Mouse (Mus musculus) macrophage (primary cell): ENCODE data around the gene Sept1. TPM values are rescaled to one million over a fixed set of nuclear protein-coding genes. Genes with fewer than 3 reads are reported as not detected.

Experiments used
- H3K27ac ChIP-seq: fragments of 350-480 bp; formaldehyde crosslinking; 2 replicates; pipeline ENCODE4 v1.9.0; 2021
- H3K36me3 ChIP-seq: fragments of 350-480 bp; formaldehyde crosslinking; 2 replicates; pipeline ENCODE4 v1.9.0; 2021; ENCODE audit errors: inconsistent target
- H3K4me3 ChIP-seq: fragments of 350-480 bp; formaldehyde crosslinking; 2 replicates; pipeline ENCODE4 v1.9.0; 2021; ENCODE audit errors: inconsistent target
- H3K79me2 ChIP-seq: fragments of 350-480 bp; formaldehyde crosslinking; 2 replicates; pipeline ENCODE4 v1.9.0; 2021; ENCODE audit errors: inconsistent target
- WGBS: methylation state at CpG from one replicate; pipeline ENCODE4 v1.1.7; 2026; ENCODE audit warnings: inconsistent platforms; ENCODE audit not compliant: missing documents; 5-methylcytosine and 5-hydroxymethylcytosine counted together
- polyA plus RNA-seq: library from polyadenylated mRNA; stranded (reverse); fragments of 250-400 nt; gene quantifications from 3 replicates; pipeline ENCODE4 v1.2.4, GENCODE M21; 2018; ENCODE audit warnings: inconsistent platforms

The Sept1 gene
- polyA plus RNA-seq, 1 experiment from 2014 or later, result 2.4 TPM

- no peak overlapping the region for H3K4me3 ChIP-seq
- whole genome bisulfite sequencing, result 32% methylated on average over 10 of the region's 10 CpGs
Observed at GRCm38 (mm10) chr7:127217901-127218642, 14.9 kb downstream of the Sept1 start.

GRCm38 (mm10) chr7:127217475-127217874 lies 15.5 kb downstream of the Sept1 start:
- 74% methylated on average over 6 of the region's 6 CpGs for WGBS
- Histone ChIP-seq H3K79me2 (no peaks in the 10 kb centered on the region), H3K27ac (no peak overlapping the region), H3K4me3 (no peak overlapping the region), H3K36me3 (no peaks in the 10 kb centered on the region)

More at GRCm38 (mm10) chr7:127217901-127218642, 14.9 kb downstream of the Sept1 start:
- no peaks in the 10 kb centered on the region for H3K79me2 ChIP-seq
- H3K27ac ChIP-seq, result no peak overlapping the region
- no peaks in the 10 kb centered on the region for H3K36me3 ChIP-seq

DNA sequence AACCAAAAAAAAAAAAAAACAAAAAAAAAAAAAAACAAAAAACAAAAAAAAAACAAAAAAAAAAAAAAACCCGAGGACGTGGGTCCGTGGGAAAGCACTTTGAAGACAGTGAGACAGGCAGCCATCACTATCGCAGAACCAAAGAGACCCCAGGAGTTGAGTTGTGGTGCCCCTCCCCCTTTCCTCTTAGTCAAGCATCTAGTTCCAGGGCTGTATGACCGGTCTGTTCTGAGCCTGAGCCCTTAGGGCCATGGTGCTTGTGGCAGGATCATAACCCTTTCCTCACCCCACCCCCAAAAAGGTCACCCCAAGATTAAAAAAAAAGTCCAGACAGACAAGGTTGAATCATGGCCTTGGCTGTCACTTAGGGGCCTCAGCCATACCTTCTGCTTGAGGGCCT lies 16.6 kb downstream of the Sept1 start:
- H3K27ac ChIP-seq, result no peak overlapping the region
- H3K36me3 ChIP-seq, result no peaks in the 10 kb centered on the region
- no peak overlapping the region for H3K4me3 ChIP-seq
- H3K79me2 ChIP-seq, result no peaks in the 10 kb centered on the region
- WGBS, result 82% methylated on average over 5 of the region's 5 CpGs

GRCm38 (mm10) chr7:127214981-127215871 lies 17.7 kb downstream of the Sept1 start:
- no peak overlapping the region for H3K4me3 ChIP-seq
- no peaks in the 10 kb centered on the region for H3K36me3 ChIP-seq
- no peak overlapping the region for H3K27ac ChIP-seq
- no peaks in the 10 kb centered on the region for H3K79me2 ChIP-seq
- WGBS, result 46% methylated on average over 33 of the region's 33 CpGs

DNA sequence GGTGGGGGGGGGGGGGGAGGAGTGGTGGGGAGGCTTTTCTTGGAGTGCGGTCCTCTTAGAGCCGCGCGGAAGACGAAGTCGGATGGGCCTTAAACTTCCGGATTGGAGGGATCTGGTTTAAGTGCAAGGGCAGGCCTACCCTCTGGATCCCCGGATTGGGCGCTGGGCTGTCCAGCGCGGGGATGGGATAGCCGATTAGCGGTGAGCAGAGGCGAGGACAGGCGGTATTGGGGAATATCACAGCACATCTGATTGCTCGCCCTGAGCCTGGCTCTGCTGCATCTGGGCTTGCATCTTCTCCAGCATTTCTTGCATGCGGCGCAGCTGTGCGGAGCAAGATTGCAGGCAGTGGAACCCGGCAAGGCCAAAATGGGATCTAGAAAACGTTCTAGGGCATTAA lies 18.4 kb downstream of the Sept1 start:
- Histone ChIP-seq H3K36me3 (no peaks in the 10 kb centered on the region), H3K79me2 (no peaks in the 10 kb centered on the region), H3K27ac (no peak overlapping the region), H3K4me3 (no peak overlapping the region)
- 91% methylated on average over 17 of the region's 21 CpGs for WGBS

GRCm38 (mm10) chr7:127213930-127214329 lies 19.0 kb downstream of the Sept1 start:
- WGBS, result 87% methylated on average over 11 of the region's 12 CpGs
- Histone ChIP-seq H3K36me3 (no peaks in the 10 kb centered on the region), H3K79me2 (no peaks in the 10 kb centered on the region), H3K27ac (no peak overlapping the region), H3K4me3 (no peak overlapping the region)

DNA sequence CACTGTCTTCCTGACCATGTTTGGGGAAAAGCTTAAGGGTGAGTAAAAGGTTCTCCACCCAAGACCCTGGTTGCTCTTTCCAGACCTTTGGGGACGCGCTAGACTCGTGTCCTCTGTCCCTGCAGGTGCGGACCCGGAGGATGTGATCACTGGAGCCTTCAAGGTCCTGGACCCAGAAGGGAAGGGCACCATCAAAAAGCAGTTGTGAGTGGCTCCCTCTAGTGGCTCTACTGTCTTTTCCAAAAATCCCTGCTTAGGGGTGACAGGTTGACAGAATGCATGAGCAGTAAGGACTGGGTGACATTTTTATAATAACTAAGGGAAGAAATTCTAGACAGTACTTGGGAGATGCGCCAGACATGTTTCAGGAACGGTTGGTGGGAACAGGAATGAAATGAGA lies 19.4 kb downstream of the Sept1 start:
- 48% methylated on average over 7 of the region's 7 CpGs for WGBS
- no peaks in the 10 kb centered on the region for H3K36me3 ChIP-seq
- H3K79me2 ChIP-seq, result no peaks in the 10 kb centered on the region
- H3K4me3 ChIP-seq, result no peak overlapping the region
- no peak overlapping the region for H3K27ac ChIP-seq

DNA sequence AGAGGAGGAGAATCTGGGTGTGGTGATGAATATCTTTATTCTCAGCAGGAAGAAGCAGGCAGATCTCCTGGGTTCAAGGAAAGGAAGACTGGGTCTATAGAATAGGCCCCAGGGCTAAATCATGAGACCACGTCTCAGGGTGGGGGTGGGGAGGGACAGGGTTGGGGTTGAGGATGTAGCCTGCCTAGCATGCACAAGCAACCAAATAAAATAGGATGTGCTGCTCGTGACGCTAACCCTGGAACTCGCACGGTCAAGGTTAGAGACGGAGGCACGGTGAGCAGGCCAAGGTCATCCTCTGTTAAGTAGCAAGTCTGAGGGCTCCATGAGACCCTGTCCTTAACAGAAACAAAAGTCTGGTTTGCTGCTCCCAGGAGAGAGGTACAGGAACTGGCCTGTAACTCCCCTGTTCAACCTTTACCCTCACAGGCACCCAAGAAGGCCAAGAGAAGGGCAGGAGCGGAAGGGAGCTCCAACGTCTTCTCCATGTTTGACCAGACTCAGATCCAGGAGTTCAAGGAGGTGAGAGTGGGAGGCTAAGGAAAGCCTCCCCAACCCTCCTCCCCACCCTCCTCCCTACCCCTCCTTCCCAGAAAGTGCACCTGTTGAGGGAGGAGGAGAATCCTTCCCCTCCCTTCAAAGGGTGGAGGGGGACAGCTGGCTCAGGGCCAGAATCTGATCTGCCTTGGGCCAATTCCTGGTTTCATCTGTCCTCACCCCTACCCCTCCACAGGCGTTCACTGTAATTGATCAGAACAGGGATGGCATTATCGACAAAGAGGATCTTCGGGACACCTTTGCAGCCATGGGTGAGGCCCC lies 20.3 kb downstream of the Sept1 start:
- Histone ChIP-seq H3K4me3 (no peak overlapping the region), H3K27ac (no peak overlapping the region), H3K36me3 (no peaks in the 10 kb centered on the region), H3K79me2 (peaks cover 4% of the 10 kb centered on the region)
- WGBS, result 90% methylated on average over 12 of the region's 12 CpGs

- Histone ChIP-seq H3K79me2 (peaks cover 19% of the 10 kb centered on the region), H3K36me3 (no peaks in the 10 kb centered on the region), H3K27ac (peak overlapping the region; percentile 48), H3K4me3 (no peak overlapping the region)
- WGBS, result 28% methylated on average over 5 of the region's 5 CpGs
Observed at GRCm38 (mm10) chr7:127211014-127211745, 21.8 kb downstream of the Sept1 start.

DNA sequence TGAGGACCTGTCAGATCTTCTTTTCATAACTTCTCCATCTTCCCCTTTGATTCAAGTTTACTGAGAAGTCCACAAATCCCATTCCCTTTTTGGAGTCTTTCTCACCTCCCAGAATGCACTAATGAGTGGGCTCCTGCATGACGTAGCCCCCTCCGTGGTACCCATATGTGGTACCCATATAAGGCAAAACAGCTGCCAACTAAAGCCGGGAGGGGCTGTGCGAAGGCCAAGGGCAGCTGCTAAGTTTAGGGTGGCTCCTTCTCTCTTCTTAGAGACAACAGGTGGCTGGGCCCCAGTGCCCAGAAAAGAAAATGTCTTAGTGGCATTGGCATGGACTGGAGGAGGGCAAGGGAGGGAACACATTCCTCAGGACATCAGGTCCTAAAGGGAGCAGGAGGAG lies 22.7 kb downstream of the Sept1 start:
- Histone ChIP-seq H3K27ac (no peak overlapping the region; the same call in 1 of the 2 replicates), H3K79me2 (peaks cover 28% of the 10 kb centered on the region), H3K36me3 (no peaks in the 10 kb centered on the region), H3K4me3 (no peak overlapping the region)
- 71% methylated on average over 4 of the region's 4 CpGs for WGBS

- Histone ChIP-seq H3K27ac (peak overlapping the region; percentile 50), H3K79me2 (peaks cover 32% of the 10 kb centered on the region), H3K36me3 (no peaks in the 10 kb centered on the region), H3K4me3 (no peak overlapping the region)
- WGBS, result 76% methylated on average over 5 of the region's 5 CpGs
Observed at GRCm38 (mm10) chr7:127209851-127210250, 23.1 kb downstream of the Sept1 start.

GRCm38 (mm10) chr7:127208553-127209438 lies 24.1 kb downstream of the Sept1 start, which contains the start of gene Mylpf:
TSS of gene Mylpf (plus strand) at chr7:127208890.
- 2% methylated on average over 39 of the region's 44 CpGs for WGBS
- Histone ChIP-seq H3K36me3 (peaks cover 3% of the 10 kb centered on the region; the same call in 1 of the 2 replicates), H3K4me3 (peak within 1 kb of the TSS; percentile 95), H3K79me2 (peaks cover 43% of the 10 kb centered on the region), H3K27ac (peak within 1 kb of the TSS; percentile 80)

GRCm38 (mm10) chr7:127208295-127208552 lies 24.7 kb downstream of the Sept1 start, which contains the start of gene Tbc1d10b:
TSS of gene Tbc1d10b (minus strand) at chr7:127208468.
- peak within 1 kb of the TSS; percentile 80 for H3K27ac ChIP-seq
- peaks cover 49% of the 10 kb centered on the region for H3K79me2 ChIP-seq
- WGBS, result 1% methylated on average over 37 of the region's 44 CpGs
- peaks cover 9% of the 10 kb centered on the region for H3K36me3 ChIP-seq
- H3K4me3 ChIP-seq, result peak within 1 kb of the TSS; percentile 95
